Mouse (Mus musculus) cerebellum, adult 11 months (tissue): ENCODE measurements around the gene Pcnp.
"Not testable (repeated sequence)": the region's sequence is repeated elsewhere in the genome, so short reads cannot be mapped to it uniquely, and the experiment has no call there.

Experiments
- DNase-seq: peaks from one replicate; pipeline ENCODE4 v3.0.0; 2022

The Pcnp gene

DNA sequence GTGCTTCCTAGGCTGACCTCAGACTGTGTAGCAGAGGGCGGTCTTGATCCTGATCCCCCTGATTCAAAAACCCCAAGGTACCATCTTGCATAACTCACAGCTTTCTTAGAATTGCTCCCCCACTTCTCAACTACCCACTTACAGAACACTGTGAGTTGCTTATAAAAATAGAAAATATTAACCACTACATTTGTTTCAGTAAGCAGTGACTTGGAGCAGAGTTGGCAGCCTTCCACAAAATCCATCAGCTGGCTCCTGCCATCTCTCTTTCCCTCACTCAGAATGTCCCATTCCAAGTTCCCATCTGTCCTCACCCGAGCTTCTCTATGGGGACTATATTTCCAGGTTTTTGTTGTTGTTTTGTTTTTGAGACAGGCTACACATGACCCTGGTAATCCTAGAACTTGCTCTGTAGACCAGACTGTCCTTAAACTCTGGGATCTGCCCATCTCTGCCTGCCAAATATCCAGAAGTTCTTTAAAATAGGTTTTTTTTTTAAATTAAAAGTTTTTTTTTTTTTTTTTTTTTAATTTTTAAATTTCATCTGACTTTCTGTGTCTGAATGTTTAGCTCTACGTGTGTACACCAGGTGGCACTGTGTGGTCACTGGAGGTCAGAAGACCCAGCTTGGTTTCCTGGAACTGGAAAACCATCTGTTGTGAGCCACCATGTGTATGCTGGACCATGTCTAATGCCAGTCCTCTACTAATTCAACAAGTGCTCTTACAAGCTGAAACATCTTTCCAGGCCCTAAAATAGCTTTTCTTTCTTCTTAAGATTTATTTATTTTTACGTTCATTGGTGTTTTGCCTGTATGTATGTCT, 65.2 kb downstream of the Pcnp start:
- no peak for DNase-seq

DNA sequence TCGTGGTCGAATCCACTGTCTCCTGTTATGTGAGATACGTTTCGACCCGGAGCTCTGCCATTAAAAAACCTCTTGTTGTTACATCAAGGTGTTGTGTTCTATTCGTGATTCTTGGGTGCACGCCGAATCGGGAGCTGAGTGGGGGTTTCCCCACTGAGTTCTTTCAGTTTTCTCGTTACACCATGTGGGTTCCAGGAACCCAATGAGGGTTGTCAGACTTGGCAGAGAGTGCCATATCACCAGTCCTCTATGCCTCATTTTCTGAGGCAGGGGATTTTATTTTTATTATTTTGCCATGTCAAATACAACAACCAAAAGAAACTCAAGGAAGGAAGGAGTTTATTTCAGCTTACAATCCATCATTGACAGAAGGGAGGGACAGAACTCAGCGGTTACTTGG, 66.5 kb downstream of the Pcnp start:
- DNase-seq = not testable (repeated sequence)
